Mouse (Mus musculus): Measurements from ENCODE around the gene Slc9c1. TPM values are rescaled to one million over a fixed set of nuclear protein-coding genes. Genes with fewer than 3 reads are reported as not detected.

The Slc9c1 gene
- polyA plus RNA-seq, 1 experiment from 2014 or later: not detected

DNA sequence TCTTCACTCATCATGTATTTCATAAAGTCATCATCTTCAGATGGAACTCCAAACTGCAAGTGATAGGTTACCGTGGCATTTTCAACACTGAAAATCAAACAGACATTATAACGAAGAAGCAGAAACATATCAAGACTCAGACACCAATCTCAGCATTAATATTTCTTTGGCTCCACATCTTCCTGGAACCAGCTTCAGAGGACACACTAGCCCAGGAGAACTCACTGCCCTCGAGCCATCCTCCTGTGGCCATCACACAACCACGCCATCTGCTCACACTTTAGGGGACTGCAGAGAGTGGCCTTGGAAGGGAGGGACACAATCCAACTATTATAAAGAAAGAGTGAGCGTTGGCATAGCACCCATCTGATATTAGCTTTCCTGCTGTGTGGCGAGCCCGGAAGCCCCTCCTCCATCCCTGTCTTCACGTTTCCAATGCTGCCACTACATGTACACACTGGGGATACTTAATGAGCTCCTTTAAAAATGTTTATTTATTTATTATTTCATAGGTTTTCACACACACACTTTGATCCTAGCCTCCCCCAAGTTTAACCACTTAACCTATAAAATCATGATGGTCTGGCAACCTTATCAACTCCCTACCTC lies 94.5 kb downstream of the Slc9c1 start:
- no peaks in the 10 kb centered on the region for H3K36me3 ChIP-seq
- H3K9ac ChIP-seq (replicated peaks): no peak overlapping the region
- H3K4me3 ChIP-seq (replicated peaks): no peak overlapping the region
- H3K4me2 ChIP-seq: no peak overlapping the region
- H3K27ac ChIP-seq (replicated peaks): no peak overlapping the region
- no peaks in the 10 kb centered on the region for H3K9me3 ChIP-seq (replicated peaks)
- no peaks in the 10 kb centered on the region for H3K4me1 ChIP-seq
- 78% methylated on average over 8 of the region's 8 CpGs for WGBS
- ATAC-seq (ENCODE audit: low FRiP score): peak; percentile 24; the same call in 1 of the 2 replicates
- no peaks in the 10 kb centered on the region for H3K27me3 ChIP-seq (replicated peaks)

DNA sequence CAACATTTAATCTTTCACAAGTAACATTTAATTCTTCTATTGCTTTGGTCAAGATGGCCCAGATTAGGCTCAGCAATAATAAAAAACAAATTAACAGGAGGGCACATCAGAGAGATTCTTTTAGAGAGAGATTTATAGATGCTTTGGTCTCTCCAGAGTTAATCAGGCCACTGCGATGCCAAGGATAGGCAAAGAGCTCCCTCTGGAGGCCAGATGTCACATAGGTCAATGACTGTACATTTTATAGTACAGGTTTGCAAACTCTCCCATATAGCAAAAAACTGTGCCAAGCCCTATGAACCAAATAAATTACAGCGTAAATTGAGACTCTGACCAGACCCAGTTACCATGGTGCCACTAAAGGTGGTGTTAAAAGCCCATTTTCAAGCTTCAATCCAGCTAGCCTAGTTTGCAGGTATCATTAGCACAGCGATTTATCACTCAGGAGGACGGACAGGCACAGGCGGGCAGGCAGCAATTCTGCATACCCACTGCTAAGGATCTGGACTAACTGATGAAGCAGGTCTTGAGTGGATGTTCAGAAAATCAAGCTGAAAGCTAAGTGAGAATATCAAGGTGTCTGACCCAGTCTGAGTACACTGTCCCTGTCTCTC lies 95.3 kb downstream of the Slc9c1 start:
- H3K4me1 ChIP-seq: no peaks in the 10 kb centered on the region
- no peak overlapping the region for H3K4me2 ChIP-seq
- no peak overlapping the region for H3K4me3 ChIP-seq (replicated peaks)
- H3K27ac ChIP-seq (replicated peaks): no peak overlapping the region
- H3K27me3 ChIP-seq (replicated peaks): no peaks in the 10 kb centered on the region
- ATAC-seq (ENCODE audit: low FRiP score): peak; percentile 85
- no peak overlapping the region for H3K9ac ChIP-seq (replicated peaks)
- H3K36me3 ChIP-seq: no peaks in the 10 kb centered on the region
- H3K9me3 ChIP-seq (replicated peaks): no peaks in the 10 kb centered on the region
- WGBS: 52% methylated on average over 5 of the region's 5 CpGs

DNA sequence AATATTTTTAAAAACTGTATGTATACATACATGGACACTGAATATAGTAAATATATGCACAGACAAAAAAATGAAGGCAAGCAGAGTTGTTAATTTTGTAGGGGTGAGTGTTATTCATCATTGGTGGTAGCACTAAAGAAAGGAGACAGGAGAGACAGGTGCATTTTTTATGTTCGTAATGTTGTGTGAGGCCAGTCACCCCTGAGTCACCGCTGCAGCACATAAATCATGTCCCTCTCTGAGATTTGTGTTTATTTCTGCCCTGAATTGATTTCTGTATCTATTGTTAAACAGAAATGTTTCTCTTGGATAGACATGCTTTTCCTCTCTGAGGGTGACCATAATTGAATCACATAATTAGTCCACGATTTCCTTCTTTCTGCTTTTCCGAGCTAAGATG lies 97.3 kb downstream of the Slc9c1 start:
- Histone ChIP-seq H3K4me3 (replicated peaks) (no peak overlapping the region), H3K9me3 (replicated peaks) (no peaks in the 10 kb centered on the region), H3K36me3 (no peaks in the 10 kb centered on the region), H3K4me2 (no peak overlapping the region), H3K27ac (replicated peaks) (no peak overlapping the region), H3K4me1 (no peaks in the 10 kb centered on the region), H3K9ac (replicated peaks) (no peak overlapping the region), H3K27me3 (replicated peaks) (no peaks in the 10 kb centered on the region)
- WGBS: 73% methylated on average over 4 of the region's 4 CpGs
- ATAC-seq (ENCODE audit: low FRiP score): no peak

DNA sequence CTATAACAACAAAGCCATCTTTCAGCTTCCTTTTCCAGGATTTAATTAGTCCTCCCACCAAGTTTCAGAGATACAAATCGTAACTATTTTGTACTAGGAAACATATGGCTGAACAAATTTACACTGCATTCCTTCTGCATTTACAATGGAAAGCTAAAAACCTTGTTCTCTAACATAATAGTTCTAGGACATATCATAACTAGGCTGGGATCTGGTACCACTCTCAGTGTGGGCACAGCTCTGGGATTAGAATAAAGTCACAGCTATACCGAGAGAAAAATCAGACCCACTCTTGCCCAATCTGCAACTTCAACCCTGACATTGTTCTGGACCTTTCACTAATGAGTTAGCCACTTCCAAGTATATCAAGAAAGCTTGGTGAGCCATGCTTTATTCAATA lies 100.7 kb downstream of the Slc9c1 start:
- WGBS: 90% methylated on average over 2 of the region's 2 CpGs
- H3K9ac ChIP-seq (replicated peaks): no peak overlapping the region

DNA sequence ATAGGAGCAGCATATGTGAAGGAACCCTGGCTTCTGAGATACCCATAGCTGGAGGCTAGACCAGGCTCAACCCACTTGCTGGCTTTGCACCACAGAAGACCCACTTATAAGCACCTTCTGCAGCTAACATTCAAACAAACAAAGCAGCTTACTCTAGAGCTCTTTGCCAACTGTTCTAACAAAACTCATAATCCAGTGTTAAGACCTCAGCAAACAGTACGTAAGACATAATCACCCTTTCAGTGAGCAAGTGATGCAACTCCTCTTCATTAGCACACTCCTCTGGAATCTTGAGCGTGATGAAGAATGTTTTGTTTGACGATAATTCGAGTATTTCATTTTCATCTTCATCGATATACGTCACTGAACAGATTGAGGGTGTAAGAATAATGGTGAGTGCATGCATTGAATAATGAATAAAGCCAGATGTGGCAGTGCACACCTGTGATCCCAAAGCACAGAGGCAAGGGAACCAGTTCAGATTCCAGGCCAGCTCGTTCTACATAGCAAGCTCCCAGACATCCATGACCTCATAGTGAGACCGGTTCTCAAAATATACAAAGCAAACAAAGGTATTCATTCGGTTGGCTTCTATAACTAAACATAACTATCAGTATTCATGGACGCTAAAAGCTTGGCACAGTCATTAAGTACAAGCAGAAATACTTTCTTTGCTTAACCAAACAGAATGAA lies 105.1 kb downstream of the Slc9c1 start:
- Histone ChIP-seq H3K36me3 (no peaks in the 10 kb centered on the region), H3K9ac (replicated peaks) (no peak overlapping the region), H3K27me3 (replicated peaks) (no peaks in the 10 kb centered on the region), H3K4me1 (no peaks in the 10 kb centered on the region), H3K4me2 (no peak overlapping the region), H3K9me3 (replicated peaks) (no peaks in the 10 kb centered on the region), H3K4me3 (replicated peaks) (no peak overlapping the region), H3K27ac (replicated peaks) (no peak overlapping the region)
- WGBS: 89% methylated on average over 10 of the region's 10 CpGs
- no peak for ATAC-seq (ENCODE audit: low FRiP score)

More for the DNA sequence above, 100.7 kb downstream of the Slc9c1 start:
- Histone ChIP-seq H3K27me3 (replicated peaks) (no peaks in the 10 kb centered on the region), H3K4me2 (no peak overlapping the region), H3K9me3 (replicated peaks) (no peaks in the 10 kb centered on the region), H3K27ac (replicated peaks) (no peak overlapping the region), H3K4me3 (replicated peaks) (no peak overlapping the region), H3K4me1 (no peaks in the 10 kb centered on the region), H3K36me3 (no peaks in the 10 kb centered on the region)
- ATAC-seq (ENCODE audit: low FRiP score): no peak

DNA sequence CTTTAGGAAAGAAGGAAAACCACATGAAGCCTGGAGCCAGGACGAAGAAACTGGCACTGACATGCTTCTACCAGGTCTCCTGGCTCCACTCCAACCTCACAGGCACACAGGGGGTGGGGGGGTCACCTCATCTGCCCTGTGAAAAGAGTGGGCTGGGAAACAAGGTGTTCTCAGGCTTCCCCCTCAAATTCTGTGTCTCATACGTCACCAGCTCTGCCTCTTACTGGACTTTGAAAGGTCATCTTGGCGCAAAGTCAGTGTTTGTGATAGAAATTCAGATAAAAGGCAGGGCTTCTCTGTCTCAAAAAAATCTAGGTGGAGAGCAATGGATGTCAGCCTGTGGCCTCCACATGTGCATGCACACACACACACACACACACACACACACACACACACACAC lies 106.2 kb downstream of the Slc9c1 start:
- WGBS: 71% methylated on average over 3 of the region's 3 CpGs
- Histone ChIP-seq H3K27me3 (replicated peaks) (no peaks in the 10 kb centered on the region), H3K9me3 (replicated peaks) (no peaks in the 10 kb centered on the region), H3K4me1 (no peaks in the 10 kb centered on the region), H3K27ac (replicated peaks) (no peak overlapping the region), H3K36me3 (no peaks in the 10 kb centered on the region), H3K4me3 (replicated peaks) (no peak overlapping the region), H3K9ac (replicated peaks) (no peak overlapping the region), H3K4me2 (no peak overlapping the region)
- ATAC-seq (ENCODE audit: low FRiP score): no peak

DNA sequence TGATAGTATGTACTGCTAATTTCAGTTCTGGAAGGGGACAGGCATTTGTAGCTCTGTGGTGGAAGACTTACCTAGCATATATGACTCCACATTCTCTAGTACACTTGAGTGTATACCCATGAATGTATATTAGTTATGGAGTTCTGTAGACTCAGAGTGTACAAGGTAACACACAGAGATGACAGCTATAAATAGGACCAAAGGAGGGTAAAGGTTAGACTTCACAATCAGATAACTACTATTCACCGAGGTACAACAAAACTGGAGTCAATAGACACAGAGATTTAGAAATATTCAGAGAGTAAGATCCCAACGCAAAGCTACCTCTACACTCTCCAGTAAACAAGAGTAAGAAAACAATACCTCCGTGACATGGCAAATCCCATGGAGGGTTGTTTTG lies 108.8 kb downstream of the Slc9c1 start:
- no peak overlapping the region for H3K9ac ChIP-seq (replicated peaks)
- WGBS: 90% methylated on average over 3 of the region's 3 CpGs
- no peak overlapping the region for H3K27ac ChIP-seq (replicated peaks)
- H3K4me1 ChIP-seq: no peaks in the 10 kb centered on the region
- H3K9me3 ChIP-seq (replicated peaks): no peaks in the 10 kb centered on the region
- H3K4me3 ChIP-seq (replicated peaks): no peak overlapping the region
- H3K36me3 ChIP-seq: no peaks in the 10 kb centered on the region
- no peaks in the 10 kb centered on the region for H3K27me3 ChIP-seq (replicated peaks)
- no peak overlapping the region for H3K4me2 ChIP-seq
- ATAC-seq (ENCODE audit: low FRiP score): no peak

DNA sequence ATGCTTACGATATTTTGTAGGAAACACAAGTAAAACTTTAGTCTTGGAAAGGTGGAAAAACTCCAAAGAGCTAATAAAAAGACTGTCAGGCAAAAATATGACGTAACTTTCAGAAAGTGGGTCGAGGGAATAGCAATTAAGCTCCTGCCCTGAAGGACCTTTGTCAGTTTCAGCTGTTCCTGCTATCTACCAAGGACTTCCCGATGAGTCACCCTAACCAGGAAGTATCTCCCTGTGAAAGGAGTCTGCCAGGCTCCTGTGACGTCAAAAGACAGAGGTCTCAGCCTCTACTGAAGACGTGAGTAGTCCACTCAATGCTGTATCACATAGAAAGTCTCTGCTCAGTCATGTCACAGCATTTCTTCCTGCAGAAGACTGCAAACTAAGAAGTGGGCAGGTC lies 109.3 kb downstream of the Slc9c1 start:
- H3K4me2 ChIP-seq: no peak overlapping the region
- no peaks in the 10 kb centered on the region for H3K4me1 ChIP-seq
- no peak overlapping the region for H3K9ac ChIP-seq (replicated peaks)
- WGBS: 74% methylated on average over 6 of the region's 6 CpGs
- H3K4me3 ChIP-seq (replicated peaks): no peak overlapping the region
- no peaks in the 10 kb centered on the region for H3K36me3 ChIP-seq
- no peaks in the 10 kb centered on the region for H3K9me3 ChIP-seq (replicated peaks)
- no peak overlapping the region for H3K27ac ChIP-seq (replicated peaks)
- H3K27me3 ChIP-seq (replicated peaks): no peaks in the 10 kb centered on the region
- no peak for ATAC-seq (ENCODE audit: low FRiP score)

DNA sequence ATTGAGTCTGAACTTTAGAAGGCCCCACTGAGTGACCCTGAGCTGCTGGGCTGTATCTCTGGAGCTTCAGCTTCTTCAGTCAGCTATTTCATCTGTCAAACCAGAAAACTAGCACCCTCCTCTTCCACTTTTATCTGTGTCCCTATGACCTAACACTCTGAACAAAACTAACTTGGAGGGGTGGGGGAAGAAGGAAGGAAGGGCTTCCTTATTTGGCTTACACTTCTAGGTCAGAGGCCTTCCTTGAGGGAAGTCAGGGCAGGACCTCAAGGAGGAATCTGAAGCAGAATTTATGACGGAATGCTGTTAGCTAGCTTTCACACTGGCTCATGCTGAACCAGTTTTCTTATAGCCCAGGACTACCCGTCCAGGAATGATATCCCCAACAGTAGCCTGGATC lies 116.4 kb downstream of the Slc9c1 start:
- Histone ChIP-seq H3K27me3 (replicated peaks) (peaks cover 13% of the 10 kb centered on the region; the same call in 1 of the 2 replicates), H3K4me1 (peaks cover 7% of the 10 kb centered on the region), H3K36me3 (no peaks in the 10 kb centered on the region), H3K9me3 (replicated peaks) (no peaks in the 10 kb centered on the region), H3K27ac (replicated peaks) (no peak overlapping the region), H3K9ac (replicated peaks) (no peak overlapping the region), H3K4me3 (replicated peaks) (no peak overlapping the region), H3K4me2 (no peak overlapping the region)
- WGBS: 80% methylated on average over 2 of the region's 2 CpGs
- ATAC-seq (ENCODE audit: low FRiP score): no peak

DNA sequence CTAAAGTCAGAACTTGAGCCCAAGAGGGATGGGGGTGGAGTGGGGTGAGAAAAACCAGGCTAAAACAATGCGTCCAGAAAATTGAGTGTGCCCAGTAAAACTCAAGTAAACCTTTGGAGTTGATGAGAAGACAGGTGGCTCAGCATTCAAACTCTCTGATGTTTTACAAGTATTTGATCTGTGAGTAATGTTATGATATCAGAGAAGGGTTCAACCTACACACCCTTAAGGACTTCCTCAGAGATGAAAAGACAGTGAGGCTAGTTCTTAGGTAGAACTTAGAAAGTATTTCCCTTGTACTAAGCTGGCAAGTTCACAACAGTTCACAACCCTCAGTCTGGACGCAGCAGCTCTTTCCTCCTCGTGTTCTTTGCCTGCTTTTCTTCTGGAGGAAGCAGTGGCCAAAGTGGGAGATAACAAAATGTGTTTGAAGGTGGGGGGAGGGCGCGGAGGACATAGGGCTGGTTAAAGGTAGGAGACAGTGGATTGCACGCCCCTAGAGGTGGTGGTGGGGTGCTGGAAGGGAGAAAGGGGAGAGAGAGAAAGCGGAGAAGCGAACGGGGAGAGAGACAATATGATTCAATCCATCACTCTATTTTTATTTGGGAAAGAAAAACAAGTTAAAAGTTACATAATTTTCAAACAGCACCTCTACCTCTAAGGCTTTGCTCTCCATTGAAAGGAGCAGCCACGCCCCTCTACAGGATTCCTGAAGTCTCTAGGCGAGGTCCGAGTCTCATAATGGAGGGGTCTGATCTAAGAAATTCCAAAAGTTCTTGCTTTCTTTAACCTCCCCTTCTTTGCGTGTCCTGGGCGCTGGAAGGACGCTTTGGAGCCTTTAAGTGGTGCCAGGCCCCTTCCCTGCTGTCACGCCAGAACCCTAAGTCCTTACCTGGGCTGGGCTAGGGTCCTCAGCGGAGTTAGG lies 118.2 kb downstream of the Slc9c1 start:
- Histone ChIP-seq H3K4me1 (peaks cover 7% of the 10 kb centered on the region), H3K27ac (replicated peaks) (no peak overlapping the region), H3K27me3 (replicated peaks) (peaks cover 13% of the 10 kb centered on the region; the same call in 1 of the 2 replicates), H3K36me3 (no peaks in the 10 kb centered on the region), H3K4me3 (replicated peaks) (peak overlapping the region; percentile 32), H3K4me2 (peak overlapping the region; percentile 56), H3K9me3 (replicated peaks) (no peaks in the 10 kb centered on the region), H3K9ac (replicated peaks) (peak overlapping the region; percentile 14; the same call in 1 of the 2 replicates)
- WGBS: 14% methylated on average over 17 of the region's 17 CpGs
- no peak for ATAC-seq (ENCODE audit: low FRiP score)

DNA sequence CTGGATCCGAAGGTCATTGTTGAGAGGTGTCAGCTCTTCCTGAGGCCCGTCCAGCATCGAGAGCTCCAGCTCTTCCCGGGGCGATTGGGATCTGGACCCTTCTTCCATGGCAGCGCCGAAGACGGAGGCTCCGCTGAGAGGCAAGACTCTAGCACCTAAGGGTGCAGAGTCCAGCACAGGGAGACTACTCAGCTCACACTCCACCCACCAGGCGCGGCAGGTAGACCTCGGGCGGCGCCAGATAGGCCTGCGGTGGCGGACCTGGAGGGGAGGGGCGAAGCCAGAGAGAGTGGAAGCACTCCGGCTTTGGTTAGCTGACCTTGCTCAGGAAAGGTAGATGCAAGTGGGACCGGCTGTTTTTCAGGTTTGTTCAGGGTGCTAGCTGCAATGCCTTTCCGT lies 118.8 kb downstream of the Slc9c1 start, which contains the start of gene BC016579:
TSS of gene BC016579 (minus strand) at position 135 of the 399 bp plus-strand sequence.
- WGBS: 5% methylated on average over 20 of the region's 20 CpGs
- peaks cover 13% of the 10 kb centered on the region; the same call in 1 of the 2 replicates for H3K27me3 ChIP-seq (replicated peaks)
- peak within 1 kb of the TSS; percentile 32 for H3K4me3 ChIP-seq (replicated peaks)
- H3K4me1 ChIP-seq: peaks cover 7% of the 10 kb centered on the region
- ATAC-seq (ENCODE audit: low FRiP score): no peak
- no peak within 1 kb of the TSS for H3K27ac ChIP-seq (replicated peaks)
- H3K9me3 ChIP-seq (replicated peaks): no peaks in the 10 kb centered on the region
- H3K9ac ChIP-seq (replicated peaks): peak within 1 kb of the TSS; percentile 14; the same call in 1 of the 2 replicates
- H3K4me2 ChIP-seq: peak within 1 kb of the TSS; percentile 56
- no peaks in the 10 kb centered on the region for H3K36me3 ChIP-seq

Data from neural tube, embryonic 15.5 days (tissue).